Comparison of ENCODE assay signal across 18 mouse cellular contexts in the genomic region with DNA sequence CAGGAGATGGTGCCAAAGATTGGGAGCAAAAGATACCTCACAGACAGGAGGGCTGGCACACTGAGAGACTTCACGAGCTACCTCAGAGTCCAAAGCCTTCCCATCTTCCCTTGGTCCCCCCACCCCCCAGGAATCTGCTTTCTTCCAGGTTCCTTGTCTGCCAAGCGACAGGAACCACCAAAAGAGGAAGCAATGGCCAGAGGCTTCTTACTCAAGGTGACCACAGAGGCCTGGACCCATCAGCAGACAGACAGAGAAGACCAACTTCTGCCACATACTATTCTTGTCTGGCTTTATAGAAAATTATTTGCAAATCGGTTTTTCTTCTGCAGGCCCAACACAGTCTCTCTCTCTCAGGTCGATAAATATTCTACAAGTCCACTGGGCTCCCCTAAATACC. TPM values are rescaled to one million over a fixed set of nuclear protein-coding genes. Genes with fewer than 3 reads are reported as not detected.
DNase-seq lines count a peak whose midpoint lies in the region; ATAC-seq and TF ChIP-seq lines count a peak whose summit lies in the region.
"Had no signal": no experiment of that assay in that cellular context is flagged by ENCODE, and none has a peak within 500 bp of the region (broad histone marks: within the 10 kb centered on the region; RNA-seq: fewer than 3 reads in every experiment).

No protein-coding gene starts in this region.

- peaks cover 16% of the 10 kb centered on the region for H3K4me1 ChIP-seq in liver, adult 2 months (ENCODE audit: control insufficient read depth, insufficient read depth, low read length)
- H3K4me1 ChIP-seq in liver, embryonic 11.5 days (replicated peaks; ENCODE audit: control insufficient read depth, insufficient read depth, low read length): peaks cover 27% of the 10 kb centered on the region
- peaks cover 10 to 27% of the 10 kb centered on the region in 2 experiments for H3K4me1 ChIP-seq in MEL (ENCODE audit: control insufficient read depth in 1 of 2, insufficient read depth in 2 of 2, low read length in 2 of 2)
- H3K4me1 ChIP-seq in cortical plate, adult 2 months (ENCODE audit: control insufficient read depth, insufficient read depth, low read length): peaks cover 21% of the 10 kb centered on the region

- H3K27me3 ChIP-seq in liver, adult 2 months (ENCODE audit: control insufficient read depth, insufficient read depth, low read length): no peaks in the 10 kb centered on the region
- no peaks in the 10 kb centered on the region for H3K27me3 ChIP-seq in liver, embryonic 11.5 days (replicated peaks; ENCODE audit: control insufficient read depth, insufficient read depth, low read length)
- H3K27me3 ChIP-seq in MEL (ENCODE audit: control insufficient read depth in 1 of 2, insufficient read depth in 2 of 2, low read length in 2 of 2): no peaks in the 10 kb centered on the region
- H3K27me3 ChIP-seq: embryonic facial prominence, embryonic 13.5 days; hindbrain, embryonic 13.5 days; intestine, embryonic 15.5 days; limb, embryonic 15.5 days had no signal

- no peak for DNase-seq in liver, adult 2 months (ENCODE audit: extremely low read depth, low read depth, low spot score)
- no peak for DNase-seq in liver, embryonic 11.5 days (ENCODE audit: low spot score)
- DNase-seq in MEL (ENCODE audit: low read depth, low spot score): peak; percentile 18
- DNase-seq in left cerebral cortex, adult 11 months (ENCODE audit: low spot score): no peak
- DNase-seq: adrenal gland, adult 2 months; cerebellum, adult 11-12 months; cerebellum, postnatal 36 days; right cerebral cortex, postnatal 14 days had no signal

- H3K9ac ChIP-seq in liver, adult 2 months (ENCODE audit: low read depth, low read length): no peak overlapping the region
- no peak overlapping the region for H3K9ac ChIP-seq in liver, embryonic 11.5 days (ENCODE audit: low read depth, low read length)
- H3K9ac ChIP-seq in MEL (ENCODE audit: control insufficient read depth, low read depth, low read length, poor library complexity, severe bottlenecking): no peak overlapping the region
- H3K9ac ChIP-seq: embryonic facial prominence, embryonic 13.5 days; hindbrain, embryonic 13.5 days; intestine, embryonic 15.5 days; limb, embryonic 15.5 days had no signal

- TF ChIP-seq POLR2A in liver, adult 2 months (IDR thresholded peaks at IDR 0.05; ENCODE audit: extremely low read depth, insufficient read depth, low read length): no peak
- TF ChIP-seq POLR2A in MEL (IDR thresholded peaks at IDR 0.05; ENCODE audit: control insufficient read depth in 1 of 2, insufficient read depth in 1 of 2, low read depth in 1 of 2, low read length in 2 of 2, poor library complexity in 1 of 2): no peak
- TF ChIP-seq POLR2A in cortical plate, adult 2 months (IDR thresholded peaks at IDR 0.05; ENCODE audit: extremely low read depth, insufficient read depth, low read length): no peak

- no peak overlapping the region for H3K4me2 ChIP-seq in liver, embryonic 11.5 days
- H3K4me2 ChIP-seq: embryonic facial prominence, embryonic 13.5 days; hindbrain, embryonic 13.5 days; intestine, embryonic 15.5 days; limb, embryonic 15.5 days had no signal

- no peak for TF ChIP-seq RAD21 in MEL (IDR thresholded peaks at IDR 0.05; ENCODE audit: low read depth, low read length)

- no peaks in the 10 kb centered on the region for H3K36me3 ChIP-seq in liver, adult 2 months (ENCODE audit: control insufficient read depth, insufficient read depth, low read length)
- H3K36me3 ChIP-seq in liver, embryonic 11.5 days (ENCODE audit: control insufficient read depth, insufficient read depth, low read length): no peaks in the 10 kb centered on the region
- H3K36me3 ChIP-seq in MEL (ENCODE audit: control insufficient read depth in 1 of 2, insufficient read depth in 2 of 2, low read length in 2 of 2): peaks cover 0 to 30% of the 10 kb centered on the region in 2 experiments; a peak in 2 of 4 replicates
- H3K36me3 ChIP-seq: embryonic facial prominence, embryonic 13.5 days; hindbrain, embryonic 13.5 days; intestine, embryonic 15.5 days; limb, embryonic 15.5 days had no signal

- WGBS in liver, adult 2 months: 76% methylated on average over 4 of the region's 4 CpGs
- 41% methylated on average over 4 of the region's 4 CpGs for WGBS in liver, embryonic 11.5 days

- H3K27ac ChIP-seq in liver, adult 2 months (replicated peaks; ENCODE audit: insufficient read depth, low read depth, low read length): peak overlapping the region; percentile 46
- H3K27ac ChIP-seq in liver, embryonic 11.5 days (ENCODE audit: low read depth, low read length): no peak overlapping the region
- no peak overlapping the region; the same call in 1 of the 2 replicates for H3K27ac ChIP-seq in MEL (ENCODE audit: control insufficient read depth, low read depth, low read length)
- peak overlapping the region; percentile 22; the same call in 1 of the 2 replicates for H3K27ac ChIP-seq in cortical plate, adult 2 months (ENCODE audit: insufficient read depth, low read length)
- H3K27ac ChIP-seq: embryonic facial prominence, embryonic 13.5 days; intestine, embryonic 15.5 days; kidney, postnatal 0 days; limb, embryonic 15.5 days; macrophage had no signal

- no peaks in the 10 kb centered on the region for H3K9me3 ChIP-seq in liver, embryonic 11.5 days (ENCODE audit: control insufficient read depth, low read length)
- H3K9me3 ChIP-seq in MEL (replicated peaks; ENCODE audit: insufficient read depth, low read length): no peaks in the 10 kb centered on the region
- H3K9me3 ChIP-seq: embryonic facial prominence, embryonic 13.5 days; hindbrain, embryonic 13.5 days; intestine, embryonic 15.5 days; limb, embryonic 15.5 days had no signal

- H3K79me2 ChIP-seq in liver, adult 2 months (ENCODE audit: control insufficient read depth, insufficient read depth, low read length): no peaks in the 10 kb centered on the region; the same call in 1 of the 2 replicates
- no peaks in the 10 kb centered on the region for H3K79me2 ChIP-seq in MEL (ENCODE audit: control insufficient read depth, insufficient read depth, low read length, poor library complexity)

- TF ChIP-seq CTCF in liver, adult 2 months (IDR thresholded peaks at IDR 0.05; ENCODE audit: low read depth, low read length): no peak
- TF ChIP-seq CTCF in MEL (IDR thresholded peaks at IDR 0.05 in 2 of 3, conservative IDR thresholded peaks at IDR 0.05 in 1 of 3; ENCODE audit: control insufficient read depth in 1 of 3, insufficient read depth in 1 of 3, low read depth in 2 of 3, low read length in 3 of 3, poor library complexity in 1 of 3, severe bottlenecking in 1 of 3): no peak
- TF ChIP-seq CTCF in cortical plate, adult 2 months (IDR thresholded peaks at IDR 0.05; ENCODE audit: extremely low read depth, insufficient read depth, low read length): no peak

- ATAC-seq in liver, embryonic 11.5 days (replicated peaks; ENCODE audit: low FRiP score): no peak
- ATAC-seq in megakaryocyte progenitor cell, adult 5-6 weeks (replicated peaks; ENCODE audit: poor library complexity): peak; percentile 77
- no peak for ATAC-seq in inflammation-experienced regulatory T-cells, adult 6 months
- ATAC-seq: forebrain, embryonic 16.5 days; intestine, embryonic 15.5 days had no signal

- TF ChIP-seq EP300 in MEL (IDR thresholded peaks at IDR 0.05; ENCODE audit: low read depth in 1 of 2, low read length in 2 of 2): 0 out of 4 replicates have a peak, but pooled peaks of 1 of the 2 experiments have one; percentile 5

- no peak overlapping the region for H3K4me3 ChIP-seq in liver, adult 2 months (ENCODE audit: insufficient read depth, low read depth, low read length)
- no peak overlapping the region for H3K4me3 ChIP-seq in liver, embryonic 11.5 days (ENCODE audit: low read depth, low read length)
- no peak overlapping the region for H3K4me3 ChIP-seq in MEL (ENCODE audit: control insufficient read depth in 1 of 2, insufficient read depth in 1 of 2, low read depth in 2 of 2, low read length in 2 of 2)
- H3K4me3 ChIP-seq in cortical plate, adult 2 months (ENCODE audit: insufficient read depth, low read length): no peak overlapping the region
- H3K4me3 ChIP-seq: embryonic facial prominence, embryonic 13.5 days; hindbrain, embryonic 13.5 days; intestine, embryonic 15.5 days; limb, embryonic 15.5 days had no signal

TF ChIP-seq in MEL, 35 proteins besides CTCF, POLR2A, EP300 and RAD21:
- no peak for TF ChIP-seq MYC (IDR thresholded peaks at IDR 0.05; ENCODE audit: low read depth, low read length)
- TF ChIP-seq GABPA (IDR thresholded peaks at IDR 0.05; ENCODE audit: low read depth, low read length): no peak
- TF ChIP-seq GATA1 (IDR thresholded peaks at IDR 0.05; ENCODE audit: low read depth, low read length): no peak
- TF ChIP-seq ZNF384 (IDR thresholded peaks at IDR 0.05; ENCODE audit: low read depth, low read length): no peak
- no peak for TF ChIP-seq ETS1 (IDR thresholded peaks at IDR 0.05; ENCODE audit: low read depth, low read length)
- TF ChIP-seq CHD2 (IDR thresholded peaks at IDR 0.05; ENCODE audit: low read length): no peak
- no peak for TF ChIP-seq KAT2A (conservative IDR thresholded peaks at IDR 0.05; ENCODE audit: low read depth, low read length)
- TF ChIP-seq JUND (IDR thresholded peaks at IDR 0.05; ENCODE audit: low read depth, low read length): no peak
- no peak for TF ChIP-seq CHD1 (IDR thresholded peaks at IDR 0.05; ENCODE audit: low read depth, low read length)
- no peak for TF ChIP-seq E2F4 (IDR thresholded peaks at IDR 0.05; ENCODE audit: borderline replicate concordance, low read depth, low read length)
- TF ChIP-seq ZMIZ1 (IDR thresholded peaks at IDR 0.05; ENCODE audit: low read depth, low read length): no peak
- TF ChIP-seq ELF1 (IDR thresholded peaks at IDR 0.05; ENCODE audit: low read depth, low read length): no peak
- no peak for TF ChIP-seq SIN3A (IDR thresholded peaks at IDR 0.05; ENCODE audit: low read length)
- TF ChIP-seq TCF12 (IDR thresholded peaks at IDR 0.05; ENCODE audit: low read depth, low read length): no peak
- TF ChIP-seq USF2 (IDR thresholded peaks at IDR 0.05; ENCODE audit: borderline replicate concordance in 1 of 2, insufficient read depth in 1 of 2, low read depth in 1 of 2, low read length in 2 of 2): no peak

RNA-seq across cellular contexts. Expression of gene Tbc1d7, which starts 46.4 kb away (rescaled TPM):
- total RNA-seq in liver, adult 2 months (2014; rRNA removed): 6.2 and 7.2 TPM in 2 replicates
- 14.9 and 18.0 TPM in 2 replicates for polyA plus RNA-seq in liver, adult 2 months (2012; rRNA removed)
- 28.9 and 34.8 TPM in 2 replicates for polyA plus RNA-seq in liver, embryonic 11.5 days (2014; fragmentation: Nextera tagmentation; extraction: Ambion mirVana)
- total RNA-seq in MEL (2012; rRNA removed): 11.6 and 12.0 TPM in 2 replicates
- polyA plus RNA-seq in MEL (2012; ENCODE audit: insufficient read depth in 1 of 2, insufficient read length in 2 of 2, low read depth in 1 of 2, low replicate concordance in 2 of 2, missing spikeins in 1 of 2): 10 to 100 TPM in 1 of 2 experiments, not detected in 1; 29.4 TPM
- polyA plus RNA-seq in cortical plate, adult 2 months (2012; rRNA removed): 31.1 TPM in 2 replicates
- 22.8 and 28.9 TPM in 2 replicates for total RNA-seq in megakaryocyte progenitor cell, adult 5-6 weeks (2015)
- total RNA-seq in megakaryocyte progenitor cell, adult 5-6 weeks (2017): 6.5 and 6.6 TPM in 2 replicates
- 10 to 100 TPM; 16.1 to 16.8 (median 16.8) TPM for polyA plus RNA-seq in inflammation-experienced regulatory T-cells, adult 6 months (2017; shearing (Covaris generic))

Comparison
In these comparisons a context has a peak if more than half of its experiments do, and no peak if none do; other contexts are left out.
1. H3K27ac ChIP-seq: peak in liver, adult 2 months (single experiment) and cortical plate, adult 2 months (single experiment); none in liver, embryonic 11.5 days (single experiment) and MEL (single experiment).